Mouse (Mus musculus) midbrain, embryonic 11.5 days (tissue): ENCODE measurements at regions not wholly inside any gene's neighbourhood (a gene's known extent, or its start where the extent isn't known, plus 50 kb on each side); places are given as distances from the start of the nearest gene placed in this dataset.
A peak's percentile ranks its signal among the peaks of the same experiment; 100 is the strongest.

Experiments
- ATAC-seq: fragments of 200-750 bp; cut with Nextera tagmentation; 2 replicates; pipeline ENCODE4 v1.8.0; 2017; ENCODE audit warnings: moderate TSS enrichment, moderate library complexity; ENCODE audit not compliant: low FRiP score
- DNase-seq: peaks from one replicate; pipeline ENCODE4 v3.0.0; 2015; ENCODE audit warnings: low spot score; ENCODE audit errors: missing footprints
- H3K27ac ChIP-seq: fragments of 300-500 bp; sonication (generic); 2 replicates; pipeline ENCODE4 v1.5.1; 2014; ENCODE audit warnings: low read depth, low read length
- H3K27me3 ChIP-seq: fragments of 300-500 bp; sonication (generic); 2 replicates; pipeline ENCODE4 v1.6.1; 2014; ENCODE audit warnings: mild to moderate bottlenecking, low read length, moderate library complexity, mixed read lengths; ENCODE audit not compliant: control insufficient read depth, insufficient read depth
- H3K36me3 ChIP-seq: fragments of 300-500 bp; sonication (generic); 2 replicates; pipeline ENCODE4 v1.6.1; 2014; ENCODE audit warnings: mild to moderate bottlenecking, low read length, moderate library complexity, mixed read lengths; ENCODE audit not compliant: control insufficient read depth, insufficient read depth
- H3K4me1 ChIP-seq: fragments of 300-500 bp; sonication (generic); 2 replicates; pipeline ENCODE4 v1.6.1; 2014; ENCODE audit warnings: low read length; ENCODE audit not compliant: control insufficient read depth, insufficient read depth
- H3K4me2 ChIP-seq: fragments of 300-500 bp; sonication (generic); 2 replicates; pipeline ENCODE4 v1.6.1; 2014; ENCODE audit warnings: mild to moderate bottlenecking, moderate library complexity
- H3K4me3 ChIP-seq: fragments of 300-500 bp; sonication (generic); 2 replicates; pipeline ENCODE4 v1.5.1; 2014; ENCODE audit warnings: low read depth, low read length
- H3K9ac ChIP-seq: fragments of 300-500 bp; sonication (generic); 2 replicates; pipeline ENCODE4 v1.6.1; 2014; ENCODE audit warnings: low read length
- H3K9me3 ChIP-seq: fragments of 300-500 bp; sonication (generic); 2 replicates; pipeline ENCODE4 v1.6.1; 2016; ENCODE audit warnings: low read length; ENCODE audit not compliant: control insufficient read depth
- WGBS: fragments of 180-500 bp; shearing (Covaris S2); extraction: QIAGEN DNeasy Blood & Tissue Kit; methylation state at CpG from one replicate; pipeline ENCODE4 v1.1.7; 2014; 5-methylcytosine and 5-hydroxymethylcytosine counted together

DNA sequence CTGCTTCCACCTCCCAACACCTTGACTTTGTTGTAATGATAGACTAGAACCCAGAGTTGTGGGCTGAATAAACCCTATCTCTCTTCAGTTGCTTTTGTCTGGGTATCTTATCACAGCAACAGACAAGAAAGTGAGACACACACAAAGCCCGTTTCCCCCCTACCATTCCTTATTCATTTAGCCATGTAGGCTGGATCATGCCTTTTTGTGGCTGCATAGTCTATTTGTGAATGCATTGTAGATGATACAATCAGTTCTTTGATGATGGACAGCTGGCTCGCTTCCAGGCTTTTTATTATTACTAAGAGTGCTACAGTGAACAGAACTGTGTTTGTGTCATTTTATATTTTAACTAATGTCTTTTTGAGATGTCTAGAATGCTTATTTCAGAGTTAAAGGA is 116.3 kb upstream of the Podxl start:
- no peak overlapping the region for H3K4me2 ChIP-seq
- no peaks in the 10 kb centered on the region for H3K27me3 ChIP-seq
- H3K4me3 ChIP-seq, result no peak overlapping the region
- H3K9me3 ChIP-seq, result no peaks in the 10 kb centered on the region
- ATAC-seq (no peak), DNase-seq (no peak)
- no peaks in the 10 kb centered on the region for H3K36me3 ChIP-seq
- WGBS, result 68% methylated on average over 2 of the region's 2 CpGs
- H3K9ac ChIP-seq, result no peak overlapping the region
- no peaks in the 10 kb centered on the region for H3K4me1 ChIP-seq
- no peak overlapping the region for H3K27ac ChIP-seq

DNA sequence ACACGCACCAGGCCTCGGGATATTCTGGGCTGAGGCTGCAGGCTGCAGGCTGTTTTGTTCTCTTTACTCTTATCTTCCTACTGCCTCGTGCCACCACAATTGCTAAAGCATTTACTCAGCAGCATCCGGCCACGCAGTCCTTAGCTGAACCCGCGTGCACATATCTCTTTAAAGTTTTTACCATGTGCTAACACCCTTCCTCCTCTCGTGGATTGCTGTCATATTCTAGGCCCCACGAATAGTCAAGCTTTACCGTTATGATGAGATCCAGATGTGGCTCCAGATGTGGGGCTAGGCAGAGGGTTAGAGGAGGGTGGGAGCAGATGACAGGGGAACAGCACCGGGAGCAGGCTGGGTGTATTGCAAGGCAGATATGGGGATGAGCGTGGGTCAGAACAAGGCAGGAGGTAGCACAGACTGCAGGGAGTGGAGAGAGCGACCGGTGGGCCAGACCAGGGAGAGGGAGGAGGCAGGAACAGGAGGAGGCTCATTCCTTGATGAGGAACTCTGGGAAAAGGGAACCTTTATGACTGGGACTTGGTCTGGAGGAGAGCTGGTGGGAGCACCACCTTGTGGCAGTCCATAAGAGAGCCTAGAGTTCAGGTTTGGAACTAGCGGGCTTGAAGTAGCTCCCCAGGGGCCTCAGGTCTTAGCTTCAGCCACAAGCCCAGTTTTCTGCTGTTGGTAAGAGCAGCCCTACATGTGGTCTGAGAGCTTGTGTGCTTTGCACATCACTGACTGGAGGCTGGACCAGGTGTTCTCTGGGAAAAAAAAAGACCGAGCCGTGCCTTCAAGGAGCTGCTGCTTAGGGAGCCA is 102.1 kb upstream of the Podxl start:
- no peak overlapping the region for H3K27ac ChIP-seq
- H3K27me3 ChIP-seq, result no peaks in the 10 kb centered on the region
- no peak overlapping the region for H3K4me2 ChIP-seq
- H3K9me3 ChIP-seq, result no peaks in the 10 kb centered on the region; the same call in 1 of the 2 replicates
- 67% methylated on average over 17 of the region's 17 CpGs for WGBS
- H3K4me1 ChIP-seq, result no peaks in the 10 kb centered on the region
- no peak overlapping the region for H3K9ac ChIP-seq
- DNase-seq (no peak), ATAC-seq (no peak)
- H3K4me3 ChIP-seq, result no peak overlapping the region
- no peaks in the 10 kb centered on the region for H3K36me3 ChIP-seq

DNA sequence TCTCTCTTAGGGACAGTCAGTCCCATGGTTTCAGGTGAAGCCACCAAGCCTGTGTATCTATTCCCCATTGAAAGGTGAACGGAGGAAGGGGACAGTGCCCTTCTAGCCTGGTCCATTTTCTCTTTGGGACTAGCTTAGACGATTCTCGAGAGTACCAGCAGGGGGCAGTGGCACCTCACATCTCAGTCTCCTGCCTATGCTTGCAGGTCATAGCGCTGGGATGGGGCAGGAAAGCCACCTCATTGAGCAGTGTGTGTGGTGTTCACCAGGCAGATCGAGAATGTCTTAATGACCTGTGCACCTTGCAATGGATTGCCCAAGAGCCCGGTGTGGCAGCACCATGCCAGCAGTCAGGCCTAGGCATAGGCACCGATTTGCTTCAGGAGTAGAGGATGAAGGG is 100.7 kb upstream of the Podxl start:
- no peaks in the 10 kb centered on the region for H3K36me3 ChIP-seq
- H3K27me3 ChIP-seq, result no peaks in the 10 kb centered on the region; the same call in 1 of the 2 replicates
- H3K4me3 ChIP-seq, result no peak overlapping the region
- ATAC-seq (peak; percentile 59; the same call in 1 of the 2 replicates), DNase-seq (peak; percentile 96)
- H3K9ac ChIP-seq, result no peak overlapping the region
- no peaks in the 10 kb centered on the region for H3K4me1 ChIP-seq
- no peak overlapping the region for H3K27ac ChIP-seq
- WGBS, result 23% methylated on average over 7 of the region's 7 CpGs
- no peaks in the 10 kb centered on the region; the same call in 1 of the 2 replicates for H3K9me3 ChIP-seq
- no peak overlapping the region for H3K4me2 ChIP-seq

DNA sequence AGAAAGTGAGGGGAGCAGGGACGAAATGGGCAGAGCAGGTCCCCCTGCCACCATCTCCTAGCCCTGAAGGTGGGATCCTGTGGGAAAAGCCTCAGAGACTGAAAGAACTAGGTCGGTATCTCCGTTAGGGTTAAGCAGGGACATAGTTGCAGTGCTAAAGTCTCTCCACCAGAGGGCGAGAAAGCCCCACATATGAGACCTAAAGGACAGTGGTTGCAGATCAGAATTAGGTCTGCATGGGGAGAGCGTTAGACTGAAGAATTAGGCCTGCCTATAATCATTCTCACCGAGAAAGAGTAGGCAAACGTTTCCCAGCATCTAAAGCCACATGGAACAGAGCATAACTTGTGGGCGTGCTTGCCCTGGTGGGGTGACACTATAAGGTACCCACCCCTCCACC is 97.0 kb upstream of the Podxl start:
- Histone ChIP-seq H3K9ac (no peak overlapping the region), H3K4me2 (no peak overlapping the region), H3K27ac (no peak overlapping the region), H3K27me3 (no peaks in the 10 kb centered on the region; the same call in 1 of the 2 replicates), H3K4me1 (no peaks in the 10 kb centered on the region), H3K4me3 (no peak overlapping the region), H3K36me3 (no peaks in the 10 kb centered on the region), H3K9me3 (no peaks in the 10 kb centered on the region)
- 14% methylated on average over 8 of the region's 8 CpGs for WGBS
- DNase-seq (peak; percentile 96), ATAC-seq (peak; percentile 59)

DNA sequence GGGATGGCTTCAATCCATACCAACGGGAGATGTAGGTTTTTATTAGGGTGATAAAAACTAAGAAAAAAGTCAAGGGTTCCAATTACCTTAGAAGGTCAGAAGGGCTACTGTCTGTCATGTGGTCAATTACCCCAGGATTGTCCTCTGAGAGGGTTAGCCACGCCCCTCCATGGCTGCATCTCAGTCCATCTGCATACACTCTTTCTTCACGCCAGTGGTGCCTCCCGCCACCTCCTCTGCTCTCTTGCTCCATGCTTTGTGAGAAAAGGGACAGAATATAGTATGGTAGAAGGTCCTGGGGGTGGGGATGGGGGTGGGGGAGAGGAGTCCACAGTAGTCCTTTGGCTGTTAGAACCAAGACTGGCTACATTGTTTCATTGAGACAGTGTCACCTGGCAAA is 96.1 kb upstream of the Podxl start:
- Histone ChIP-seq H3K4me3 (no peak overlapping the region), H3K9ac (no peak overlapping the region), H3K27me3 (no peaks in the 10 kb centered on the region; the same call in 1 of the 2 replicates), H3K27ac (no peak overlapping the region), H3K9me3 (no peaks in the 10 kb centered on the region), H3K36me3 (no peaks in the 10 kb centered on the region), H3K4me1 (no peaks in the 10 kb centered on the region), H3K4me2 (no peak overlapping the region)
- DNase-seq (no peak), ATAC-seq (no peak)
- WGBS, result 81% methylated on average over 4 of the region's 4 CpGs

DNA sequence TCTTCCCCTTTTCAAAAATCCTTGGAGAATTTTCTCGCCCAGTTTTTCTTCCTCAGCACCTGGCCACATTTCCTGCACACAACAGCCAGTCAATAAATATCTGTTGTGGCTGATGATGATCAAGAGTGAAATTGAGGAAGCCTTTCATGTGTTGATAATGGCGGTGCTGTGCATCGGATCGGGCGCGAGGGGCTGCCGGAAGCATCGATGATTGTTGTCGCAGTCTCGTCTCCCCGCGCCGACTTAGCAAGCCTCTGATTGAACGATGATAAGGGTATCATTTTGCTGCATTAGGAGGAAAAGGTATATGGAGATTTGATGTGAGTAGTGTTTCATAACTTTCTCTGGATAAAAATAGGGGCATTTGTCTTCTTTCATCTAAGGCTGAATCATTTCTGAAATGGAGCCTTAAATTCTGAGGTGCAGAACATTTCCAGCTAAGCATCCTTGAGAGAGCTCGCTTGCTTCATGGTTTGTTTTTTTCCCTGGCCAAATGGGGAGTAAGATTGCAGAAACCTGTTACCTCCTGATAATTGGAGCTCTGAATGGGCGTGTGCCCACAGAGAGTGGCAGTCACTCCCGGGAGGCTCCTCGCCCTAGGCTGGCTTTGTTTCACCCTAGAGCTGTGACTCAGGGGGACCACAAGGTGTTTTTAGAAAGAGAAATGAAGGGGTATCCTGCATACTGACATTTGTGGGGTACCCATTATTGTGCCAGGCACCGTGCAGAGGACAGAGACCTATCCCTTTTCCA is 94.8 kb upstream of the Podxl start:
- Histone ChIP-seq H3K4me1 (no peaks in the 10 kb centered on the region), H3K36me3 (no peaks in the 10 kb centered on the region), H3K4me3 (no peak overlapping the region), H3K9me3 (no peaks in the 10 kb centered on the region), H3K27ac (no peak overlapping the region), H3K4me2 (no peak overlapping the region), H3K9ac (no peak overlapping the region), H3K27me3 (no peaks in the 10 kb centered on the region; the same call in 1 of the 2 replicates)
- WGBS, result 91% methylated on average over 19 of the region's 19 CpGs
- no peak for DNase-seq
- no peak for ATAC-seq

DNA sequence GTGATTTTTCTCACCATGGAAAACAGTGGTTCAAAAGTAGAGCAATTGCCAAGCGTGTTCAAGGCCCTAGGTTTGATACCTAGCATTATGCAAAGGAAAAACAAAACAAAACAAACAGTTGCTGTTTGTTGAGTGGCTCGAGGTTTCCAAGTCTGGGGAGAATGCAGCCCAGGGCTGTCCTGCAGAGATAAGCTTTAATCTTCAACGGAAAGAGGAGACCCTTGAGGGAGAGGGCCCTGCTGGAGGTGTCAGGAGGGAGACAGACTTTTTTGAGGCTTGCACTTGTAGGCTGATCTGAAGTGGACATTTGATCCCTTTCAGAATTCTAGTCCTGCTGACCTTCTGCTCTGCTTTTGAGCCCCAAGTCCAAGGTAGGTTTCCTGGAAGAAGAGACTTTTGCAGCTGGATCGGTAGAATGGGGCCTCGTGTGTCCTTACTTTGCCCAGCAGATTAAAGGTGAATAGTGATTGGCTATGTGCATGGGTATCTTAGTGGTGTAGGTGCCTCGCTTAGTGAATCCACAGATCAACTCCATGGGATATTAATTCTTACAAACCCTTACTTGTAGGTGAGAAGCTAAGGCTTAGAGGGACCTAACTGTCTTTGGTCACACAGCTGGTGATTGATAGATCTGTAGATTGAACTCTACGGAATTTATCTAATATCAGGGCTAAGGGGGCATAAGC is 87.2 kb upstream of the Podxl start:
- DNase-seq (no peak), ATAC-seq (no peak)
- WGBS, result 60% methylated on average over 7 of the region's 7 CpGs
- H3K4me3 ChIP-seq, result no peak overlapping the region
- H3K36me3 ChIP-seq, result no peaks in the 10 kb centered on the region
- no peak overlapping the region for H3K27ac ChIP-seq
- no peak overlapping the region for H3K4me2 ChIP-seq
- no peaks in the 10 kb centered on the region for H3K27me3 ChIP-seq
- no peaks in the 10 kb centered on the region for H3K9me3 ChIP-seq
- no peak overlapping the region for H3K9ac ChIP-seq
- no peaks in the 10 kb centered on the region for H3K4me1 ChIP-seq

DNA sequence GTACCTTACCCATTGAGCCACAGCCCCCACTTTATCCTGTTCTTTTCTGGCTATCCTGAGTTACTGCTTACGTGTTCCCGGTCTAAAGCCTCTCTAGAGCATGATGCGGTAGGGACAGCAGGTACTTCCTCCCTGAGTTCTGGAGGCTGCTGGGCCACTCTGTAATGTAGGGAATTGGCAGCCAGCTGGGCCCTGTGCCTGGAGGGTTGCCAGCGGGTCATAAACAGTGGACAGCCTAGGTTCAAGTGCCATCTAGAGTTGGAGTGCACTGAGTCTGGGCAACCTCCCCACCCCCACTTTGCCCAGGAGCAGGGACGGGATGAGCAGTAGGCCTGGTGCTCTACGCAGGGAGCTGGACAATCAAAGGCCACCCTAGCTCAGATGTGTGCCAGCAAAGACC is 81.5 kb upstream of the Podxl start:
- H3K9me3 ChIP-seq, result no peaks in the 10 kb centered on the region
- H3K27me3 ChIP-seq, result no peaks in the 10 kb centered on the region
- WGBS, result 90% methylated on average over 6 of the region's 6 CpGs
- no peak overlapping the region for H3K4me2 ChIP-seq
- no peak overlapping the region for H3K27ac ChIP-seq
- DNase-seq (no peak), ATAC-seq (no peak)
- no peak overlapping the region for H3K9ac ChIP-seq
- H3K36me3 ChIP-seq, result no peaks in the 10 kb centered on the region
- no peak overlapping the region for H3K4me3 ChIP-seq
- H3K4me1 ChIP-seq, result no peaks in the 10 kb centered on the region

DNA sequence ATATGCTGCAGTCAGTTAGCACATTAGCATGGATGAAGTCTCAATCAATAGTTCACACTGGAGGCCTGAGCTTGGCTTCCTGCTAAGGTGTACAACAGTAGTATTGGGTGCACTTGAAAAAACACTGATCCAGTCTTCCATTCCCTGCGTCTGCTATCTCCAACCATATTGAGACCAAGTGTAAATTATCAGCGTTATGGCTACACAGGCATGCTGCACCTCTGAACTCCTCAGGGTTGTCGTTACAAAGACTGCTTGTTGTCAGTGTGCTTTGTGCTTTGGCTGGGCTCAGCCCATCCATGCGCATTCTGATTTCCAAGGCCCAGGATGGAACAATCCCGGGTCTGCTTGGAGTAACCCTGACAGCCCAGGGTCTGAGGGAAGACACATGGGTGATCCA is 80.7 kb upstream of the Podxl start:
- no peak overlapping the region for H3K4me2 ChIP-seq
- WGBS, result 78% methylated on average over 5 of the region's 5 CpGs
- H3K4me1 ChIP-seq, result no peaks in the 10 kb centered on the region
- H3K27ac ChIP-seq, result no peak overlapping the region
- no peaks in the 10 kb centered on the region for H3K36me3 ChIP-seq
- no peak overlapping the region for H3K4me3 ChIP-seq
- H3K27me3 ChIP-seq, result no peaks in the 10 kb centered on the region
- no peaks in the 10 kb centered on the region for H3K9me3 ChIP-seq
- no peak for ATAC-seq
- no peak overlapping the region for H3K9ac ChIP-seq
- no peak for DNase-seq
